Mouse (Mus musculus): ENCODE measurements around the gene Rps11.

GRCm38 (mm10) chr7:45141914-45142313, 17.7 kb upstream of the Rps11 start:
- TF ChIP-seq POLR2A (IDR thresholded peaks at IDR 0.05; ENCODE audit: insufficient read depth, low read depth, low read length) (no peak), CTCF (IDR thresholded peaks at IDR 0.05) (no peak), EP300 (IDR thresholded peaks at IDR 0.05; ENCODE audit: insufficient read depth, low read depth, low read length) (no peak)
